Mouse (Mus musculus) myocyte (in vitro differentiated cells): Measurements from ENCODE around the gene Cr1l. TPM values are rescaled to one million over a fixed set of nuclear protein-coding genes. Genes with fewer than 3 reads are reported as not detected.

ENCODE experiments used
- H3K27me3 ChIP-seq: one replicate; pipeline ENCODE4 v1.6.1; 2011; ENCODE audit not compliant: control insufficient read depth, insufficient read depth, insufficient read length
- H3K36me3 ChIP-seq: one replicate; pipeline ENCODE4 v1.6.1; 2011; ENCODE audit not compliant: control insufficient read depth, insufficient read depth
- H3K4me2 ChIP-seq: one replicate; pipeline ENCODE4 v1.6.1; 2011; ENCODE audit warnings: low read depth, control low read depth
- H3K4me3 ChIP-seq: one replicate; pipeline ENCODE4 v1.5.1; 2011; ENCODE audit warnings: mild to moderate bottlenecking, control low read depth, moderate library complexity
- H3K79me2 ChIP-seq: one replicate; pipeline ENCODE4 v1.6.1; 2011; ENCODE audit not compliant: control insufficient read depth, insufficient read depth
- H3ac ChIP-seq: one replicate; pipeline ENCODE4 v1.6.1; 2011; ENCODE audit not compliant: control insufficient read depth, insufficient read length
- CEBPB ChIP-seq: IDR thresholded peaks from 2 replicates; pipeline ENCODE4 v1.6.1; 2011; ENCODE audit warnings: mild to moderate bottlenecking, moderate library complexity; ENCODE audit not compliant: poor library complexity, insufficient read depth, severe bottlenecking
- E2F4 ChIP-seq: IDR thresholded peaks from one replicate; pipeline ENCODE4 v1.6.1; 2011; ENCODE audit warnings: mild to moderate bottlenecking, control low read depth, moderate library complexity; ENCODE audit not compliant: insufficient read depth
- MAX ChIP-seq: IDR thresholded peaks from one replicate; pipeline ENCODE4 v1.6.1; 2011; ENCODE audit warnings: low read depth, mild to moderate bottlenecking, control low read depth
- MYOD1 ChIP-seq, 3 experiments: IDR thresholded peaks; one replicate each; pipeline ENCODE4 v1.6.1; 2011; ENCODE audit warnings: control low read depth in 2 of 3, low read depth in 2 of 3, mild to moderate bottlenecking in 2 of 3, moderate library complexity in 1 of 3; ENCODE audit not compliant: insufficient read length in 2 of 3, control insufficient read depth in 1 of 3
- MYOG ChIP-seq, 3 experiments: IDR thresholded peaks; one replicate each; pipeline ENCODE4 v1.6.1; 2011; ENCODE audit warnings: control low read depth in 2 of 3, low read depth in 2 of 3, mild to moderate bottlenecking in 2 of 3; ENCODE audit not compliant: insufficient read length in 2 of 3, control insufficient read depth in 1 of 3, insufficient read depth in 1 of 3
- POLR2A ChIP-seq: IDR thresholded peaks from one replicate; pipeline ENCODE4 v1.6.1; 2011; ENCODE audit warnings: low read depth, mild to moderate bottlenecking, control low read depth, moderate library complexity; ENCODE audit not compliant: insufficient read length
- POLR2AphosphoS2 ChIP-seq: IDR thresholded peaks from one replicate; pipeline ENCODE4 v1.6.1; 2011; ENCODE audit warnings: low read depth, control low read depth; ENCODE audit not compliant: insufficient read length
- REST ChIP-seq: IDR thresholded peaks from one replicate; pipeline ENCODE4 v1.6.1; 2011; ENCODE audit warnings: mild to moderate bottlenecking, control low read depth, moderate library complexity; ENCODE audit not compliant: insufficient read depth, insufficient read length
- SRF ChIP-seq: IDR thresholded peaks from one replicate; pipeline ENCODE4 v1.6.1; 2011; ENCODE audit warnings: low read depth; ENCODE audit not compliant: control insufficient read depth, insufficient read length
- TCF12 ChIP-seq: IDR thresholded peaks from one replicate; pipeline ENCODE4 v1.6.1; 2011; ENCODE audit warnings: mild to moderate bottlenecking, control low read depth; ENCODE audit not compliant: poor library complexity, insufficient read depth, severe bottlenecking
- TCF3 ChIP-seq: IDR thresholded peaks from one replicate; pipeline ENCODE4 v1.6.1; 2011; ENCODE audit warnings: low read depth, control low read depth; ENCODE audit not compliant: insufficient read length
- USF1 ChIP-seq: IDR thresholded peaks from one replicate; pipeline ENCODE4 v1.6.1; 2011; ENCODE audit warnings: low read depth, mild to moderate bottlenecking, control low read depth, moderate library complexity
- polyA plus RNA-seq: library from polyadenylated mRNA; unstranded; fragments of >200 nt; fragmentation: generic; extraction: Trizol; gene quantifications from one replicate; pipeline ENCODE4 v1.2.1, GENCODE M21; 2012; ENCODE audit warnings: missing spikeins

The Cr1l gene
- polyA plus RNA-seq, 1 experiment, result 60.2 TPM

DNA sequence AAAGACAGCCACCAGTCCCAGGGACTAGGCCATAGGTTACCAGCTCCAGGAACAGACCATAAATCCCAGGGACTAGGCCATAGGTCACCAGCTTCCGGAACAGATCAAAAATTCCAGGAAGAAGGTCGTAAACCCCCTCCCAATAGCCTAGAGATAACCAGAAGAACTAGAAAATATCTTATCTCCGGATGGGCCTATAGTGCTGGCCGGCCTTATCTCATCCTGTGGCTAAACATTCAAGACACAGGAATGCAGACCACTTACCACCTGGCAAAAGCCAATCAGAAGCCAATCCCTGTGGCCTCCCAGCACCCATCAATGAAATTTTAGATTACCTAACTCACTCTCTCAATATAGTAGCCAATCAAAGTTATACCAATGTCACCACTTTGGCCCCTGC, 30.7 kb downstream of the Cr1l start:
- H3K27me3 ChIP-seq, result no peaks in the 10 kb centered on the region
- no peak overlapping the region for H3ac ChIP-seq
- TF ChIP-seq SRF (no peak), REST (no peak), MYOD1 (IDR thresholded peaks at IDR 0.05; ENCODE audit: control insufficient read depth in 1 of 3, insufficient read length in 2 of 3, low read depth in 2 of 3) (no peak), TCF3 (no peak), CEBPB (no peak)
- H3K79me2 ChIP-seq, result no peaks in the 10 kb centered on the region
- H3K4me3 ChIP-seq, result no peak overlapping the region
- H3K36me3 ChIP-seq, result peaks cover 62% of the 10 kb centered on the region
- H3K4me2 ChIP-seq, result no peak overlapping the region

DNA sequence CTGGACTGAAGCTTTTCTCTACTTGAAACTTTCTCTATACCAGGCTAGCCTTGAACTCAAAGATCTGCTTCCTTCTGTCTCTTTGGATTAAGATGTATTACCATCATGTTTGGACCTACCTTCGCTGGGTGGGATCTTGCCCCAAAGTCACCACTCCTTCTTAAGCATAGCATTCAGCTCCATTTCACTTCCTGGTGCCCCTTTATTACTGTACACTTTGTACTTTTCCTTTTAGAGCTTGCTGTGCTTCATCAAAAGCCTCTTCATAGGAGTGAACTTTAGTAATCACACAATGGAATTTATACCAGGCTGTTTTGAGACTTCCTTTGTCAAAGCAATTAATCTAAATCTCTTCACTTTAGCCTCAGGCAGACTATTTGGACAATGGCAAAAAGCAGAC, 33.4 kb downstream of the Cr1l start:
- H3ac ChIP-seq, result no peak overlapping the region
- peaks cover 46% of the 10 kb centered on the region for H3K36me3 ChIP-seq
- no peaks in the 10 kb centered on the region for H3K27me3 ChIP-seq
- no peaks in the 10 kb centered on the region for H3K79me2 ChIP-seq
- no peak overlapping the region for H3K4me2 ChIP-seq
- H3K4me3 ChIP-seq, result no peak overlapping the region
- TF ChIP-seq TCF12 (no peak), MYOG (IDR thresholded peaks at IDR 0.05; ENCODE audit: control insufficient read depth in 1 of 3, insufficient read depth in 1 of 3, insufficient read length in 2 of 3, low read depth in 2 of 3) (no peak), MAX (no peak), MYOD1 (IDR thresholded peaks at IDR 0.05; ENCODE audit: control insufficient read depth in 1 of 3, insufficient read length in 2 of 3, low read depth in 2 of 3) (no peak), TCF3 (no peak), E2F4 (no peak), POLR2AphosphoS2 (no peak), CEBPB (no peak)

DNA sequence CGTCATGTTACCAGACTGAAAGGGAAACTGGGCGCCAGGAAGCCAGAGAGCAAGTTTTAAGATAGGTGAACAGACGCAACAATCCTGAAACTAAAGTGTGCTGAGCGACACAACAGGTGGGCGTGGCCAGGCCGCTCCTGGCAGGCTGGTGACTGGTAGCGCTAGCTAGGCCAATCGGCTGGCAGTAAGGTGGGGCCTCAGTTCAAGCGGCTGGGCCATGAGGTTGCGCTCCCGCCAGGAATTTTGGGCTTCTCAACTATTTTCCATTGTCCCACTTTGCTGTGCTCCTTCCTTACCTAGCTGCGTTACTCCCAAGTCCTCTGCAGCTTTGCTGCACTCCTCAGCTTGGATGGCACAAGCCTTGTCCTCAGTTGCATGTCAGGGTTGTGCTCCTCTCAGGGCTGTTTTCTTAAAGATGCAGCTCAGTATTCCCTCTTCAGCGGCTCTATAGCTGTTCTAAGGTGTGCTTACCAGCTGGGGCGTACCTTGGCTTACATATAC, 39.1 kb downstream of the Cr1l start, which contains the start of gene Cd46:
Gene Cd46 (minus strand): TSS at position 30 of the 501 bp plus-strand sequence.
- Histone ChIP-seq H3K27me3 (no peaks in the 10 kb centered on the region), H3K4me2 (peak within 1 kb of the TSS; percentile 70), H3K4me3 (peak within 1 kb of the TSS; percentile 9), H3K79me2 (no peaks in the 10 kb centered on the region), H3K36me3 (peaks cover 13% of the 10 kb centered on the region), H3ac (no peak within 1 kb of the TSS)
- peak; percentile 31 for TF ChIP-seq POLR2A
- TF ChIP-seq E2F4, result no peak

GRCm38 (mm10) chr1:195091699-195092219, 39.6 kb downstream of the Cr1l start:
- peak overlapping the region; percentile 70 for H3K4me2 ChIP-seq
- H3K36me3 ChIP-seq, result peaks cover 11% of the 10 kb centered on the region
- H3ac ChIP-seq, result no peak overlapping the region
- peak overlapping the region; percentile 9 for H3K4me3 ChIP-seq
- H3K79me2 ChIP-seq, result no peaks in the 10 kb centered on the region
- TF ChIP-seq CEBPB (no peak), E2F4 (no peak), MYOG (IDR thresholded peaks at IDR 0.05; ENCODE audit: control insufficient read depth in 1 of 3, insufficient read depth in 1 of 3, insufficient read length in 2 of 3, low read depth in 2 of 3) (no peak), MYOD1 (IDR thresholded peaks at IDR 0.05; ENCODE audit: control insufficient read depth in 1 of 3, insufficient read length in 2 of 3, low read depth in 2 of 3) (no peak), MAX (no peak), REST (no peak), POLR2AphosphoS2 (no peak), SRF (no peak), USF1 (no peak), TCF12 (no peak), TCF3 (no peak)
- H3K27me3 ChIP-seq, result no peaks in the 10 kb centered on the region

DNA sequence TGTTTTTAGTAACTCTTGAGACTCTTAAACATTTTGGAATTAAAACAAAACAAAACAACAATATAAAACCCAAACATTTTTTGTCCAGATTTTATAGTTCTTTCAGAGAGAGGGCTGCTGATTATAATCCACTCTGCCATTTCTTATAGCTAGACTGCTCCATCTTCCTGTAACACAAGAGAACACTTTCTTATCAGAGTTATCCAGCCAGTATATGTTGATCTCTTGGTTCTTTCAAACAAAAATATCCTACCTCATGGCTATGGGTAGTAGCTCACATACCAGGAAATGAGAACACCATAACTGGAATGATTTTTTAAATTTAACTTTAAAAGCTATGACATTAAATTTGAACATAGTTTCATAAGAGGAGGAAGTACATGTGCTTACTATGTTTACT, 49.2 kb downstream of the Cr1l start:
- Histone ChIP-seq H3ac (no peak overlapping the region), H3K27me3 (no peaks in the 10 kb centered on the region), H3K4me3 (no peak overlapping the region), H3K79me2 (no peaks in the 10 kb centered on the region), H3K4me2 (no peak overlapping the region), H3K36me3 (no peaks in the 10 kb centered on the region)
- TF ChIP-seq CEBPB (no peak), MAX (no peak), MYOD1 (IDR thresholded peaks at IDR 0.05; ENCODE audit: control insufficient read depth in 1 of 3, insufficient read length in 2 of 3, low read depth in 2 of 3) (no peak), USF1 (no peak), POLR2AphosphoS2 (no peak), POLR2A (no peak), TCF3 (no peak)

Other genes starting within 250 kb of the Cr1l start
- 19.0 TPM for gene Cd34, start 192.8 kb downstream of the Cr1l start, polyA plus RNA-seq
- gene Cd46, start 39.3 kb downstream of the Cr1l start, polyA plus RNA-seq, result 0.13 TPM
- gene Cr2, start 45.1 kb upstream of the Cr1l start, polyA plus RNA-seq, result not detected